Mouse (Mus musculus): Measurements from ENCODE around the gene Hyls1.

GRCm38 (mm10) chr9:35545704-35546103, 24.5 kb downstream of the Hyls1 start:
- TF ChIP-seq CTCF (IDR thresholded peaks at IDR 0.05; ENCODE audit: low read depth, low read length) = no peak
- no peak for TF ChIP-seq POLR2AphosphoS5 (IDR thresholded peaks at IDR 0.05; ENCODE audit: insufficient replicate concordance, low read depth, low read length)
- TF ChIP-seq TAL1 (conservative IDR thresholded peaks at IDR 0.05; ENCODE audit: low read depth, low read length) = no peak
- no peak for TF ChIP-seq GATA1 (IDR thresholded peaks at IDR 0.05; ENCODE audit: borderline replicate concordance, low read length)
- no peak for TF ChIP-seq GATA2 (IDR thresholded peaks at IDR 0.05; ENCODE audit: borderline replicate concordance, low read depth, low read length)
